Mouse (Mus musculus) urinary bladder, postnatal 25 days (tissue): ENCODE measurements around the gene Slc22a15.
A peak's percentile ranks its signal among the peaks of the same experiment; 100 is the strongest.

ENCODE experiments used
- DNase-seq: peaks from one replicate; pipeline ENCODE4 v3.0.0; 2022; ENCODE audit warnings: low spot score

Gene Slc22a15

GRCm38 (mm10) chr3:101811931-101812330 is 112.3 kb downstream of the Slc22a15 start:
- DNase-seq, result no peak

- DNase-seq, result no peak
Observed at GRCm38 (mm10) chr3:101807646-101808045, 116.6 kb downstream of the Slc22a15 start.

GRCm38 (mm10) chr3:101806941-101807340 is 117.3 kb downstream of the Slc22a15 start:
- no peak for DNase-seq

GRCm38 (mm10) chr3:101806149-101806548 is 118.1 kb downstream of the Slc22a15 start:
- DNase-seq, result peak; percentile 83
